Mouse (Mus musculus) CH12.LX (cell line): ENCODE measurements around the gene Uts2r. TPM values are rescaled to one million over a fixed set of nuclear protein-coding genes. Genes with fewer than 3 reads are reported as not detected.

ENCODE experiments used
- DNase-seq: peaks from one replicate; pipeline ENCODE4 v3.0.0-alpha.2; 2013; ENCODE audit errors: extremely low read depth
- H3K27ac ChIP-seq: 2 replicates; pipeline ENCODE4 v1.5.1; 2012; ENCODE audit warnings: low read depth, mild to moderate bottlenecking, control low read depth, moderate library complexity; ENCODE audit not compliant: insufficient read depth
- H3K27me3 ChIP-seq: replicated peaks from 2 replicates; pipeline ENCODE3; 2012; ENCODE audit warnings: inconsistent platforms
- H3K36me3 ChIP-seq, 2 experiments: replicated peaks in 1 of 2; 2 replicates each; pipeline versions ENCODE3 to v1.6.1; 2012; ENCODE audit warnings: inconsistent platforms in 1 of 2, low read length in 1 of 2, mild to moderate bottlenecking in 1 of 2, mixed read lengths in 1 of 2, moderate library complexity in 1 of 2; ENCODE audit not compliant: control insufficient read depth in 1 of 2, insufficient read depth in 1 of 2
- H3K4me1 ChIP-seq, 2 experiments: 2 replicates each; pipeline ENCODE4 v1.6.1; 2012; ENCODE audit warnings: inconsistent platforms in 1 of 2, moderate library complexity in 1 of 2; ENCODE audit not compliant: insufficient read depth in 2 of 2, control insufficient read depth in 1 of 2
- H3K4me2 ChIP-seq: 2 replicates; pipeline ENCODE4 v1.6.1; 2012; ENCODE audit warnings: low read depth, mild to moderate bottlenecking, control low read depth; ENCODE audit not compliant: poor library complexity, insufficient read depth, severe bottlenecking
- H3K4me3 ChIP-seq, 3 experiments: fragments of 150-350 bp in 1 of 3; sonication (generic) in 1 of 3; replicated peaks in 1 of 3; 2 replicates each; pipeline versions ENCODE3 to v1.5.1; 2011 to 2012; ENCODE audit warnings: low read depth in 2 of 3, low read length in 2 of 3, mild to moderate bottlenecking in 2 of 3, moderate library complexity in 2 of 3, control low read depth in 1 of 3, improper control_type of control experiment in 1 of 3, inconsistent platforms in 1 of 3, mixed read lengths in 1 of 3; ENCODE audit not compliant: poor library complexity in 1 of 3
- H3K79me2 ChIP-seq: replicated peaks from 2 replicates; pipeline ENCODE4 v1.6.1; 2012; ENCODE audit warnings: mild to moderate bottlenecking, moderate library complexity; ENCODE audit not compliant: control insufficient read depth, poor library complexity, insufficient read depth, severe bottlenecking; ENCODE audit errors: extremely low read depth
- H3K9ac ChIP-seq: 2 replicates; pipeline ENCODE4 v1.6.1; 2012; ENCODE audit warnings: low read depth, mild to moderate bottlenecking, control low read depth, moderate library complexity; ENCODE audit not compliant: insufficient read depth
- H3K9me3 ChIP-seq: replicated peaks from 2 replicates; pipeline ENCODE3; 2012; ENCODE audit warnings: low read length, inconsistent platforms, mixed read lengths
- E2F4 ChIP-seq: IDR thresholded peaks from 2 replicates; pipeline ENCODE4 v1.6.1; 2011; ENCODE audit warnings: low read depth, low read length, improper control_type of control experiment; ENCODE audit not compliant: insufficient replicate concordance
- ELF1 ChIP-seq: IDR thresholded peaks from 2 replicates; pipeline ENCODE4 v1.6.1; 2014; ENCODE audit warnings: low read depth, mild to moderate bottlenecking, inconsistent platforms, low read length, improper control_type of control experiment
- EP300 ChIP-seq: IDR thresholded peaks from 2 replicates; pipeline ENCODE4 v1.6.1; 2011; ENCODE audit warnings: low read length, improper control_type of control experiment
- ETS1 ChIP-seq: conservative IDR thresholded peaks from 2 replicates; pipeline ENCODE4 v1.6.1; 2012; ENCODE audit warnings: low read depth, mild to moderate bottlenecking, inconsistent platforms, low read length, improper control_type of control experiment, moderate library complexity
- GABPA ChIP-seq: IDR thresholded peaks from 2 replicates; pipeline ENCODE4 v1.6.1; 2012; ENCODE audit warnings: low read depth, low read length, improper control_type of control experiment, inconsistent platforms; ENCODE audit not compliant: insufficient replicate concordance
- HCFC1 ChIP-seq: IDR thresholded peaks from 2 replicates; pipeline ENCODE4 v1.6.1; 2012; ENCODE audit warnings: low read depth, mild to moderate bottlenecking, inconsistent platforms, low read length, improper control_type of control experiment
- IRF4 ChIP-seq: IDR thresholded peaks from 2 replicates; pipeline ENCODE4 v1.6.1; 2014; ENCODE audit warnings: low read depth, mild to moderate bottlenecking, inconsistent platforms, low read length, improper control_type of control experiment
- JUN ChIP-seq: IDR thresholded peaks from 2 replicates; pipeline ENCODE4 v1.6.1; 2011; ENCODE audit warnings: low read depth, mild to moderate bottlenecking, low read length, improper control_type of control experiment, moderate library complexity; ENCODE audit not compliant: insufficient read depth
- KAT2A ChIP-seq: IDR thresholded peaks from 2 replicates; pipeline ENCODE4 v1.6.1; 2012; ENCODE audit warnings: low read length, improper control_type of control experiment, inconsistent platforms; ENCODE audit not compliant: insufficient replicate concordance
- MAFK ChIP-seq: IDR thresholded peaks from 2 replicates; pipeline ENCODE4 v1.6.1; 2011; ENCODE audit warnings: low read length, improper control_type of control experiment; ENCODE audit not compliant: insufficient replicate concordance
- MAX ChIP-seq: IDR thresholded peaks from 2 replicates; pipeline ENCODE4 v1.6.1; 2011; ENCODE audit warnings: low read length, improper control_type of control experiment
- MAZ ChIP-seq: IDR thresholded peaks from 2 replicates; pipeline ENCODE4 v1.6.1; 2012; ENCODE audit warnings: low read depth, mild to moderate bottlenecking, inconsistent platforms, low read length, improper control_type of control experiment, moderate library complexity
- MEF2A ChIP-seq: IDR thresholded peaks from 2 replicates; pipeline ENCODE4 v1.6.1; 2014; ENCODE audit warnings: low read depth, mild to moderate bottlenecking, inconsistent platforms, low read length, improper control_type of control experiment, borderline replicate concordance
- PAX5 ChIP-seq: IDR thresholded peaks from 2 replicates; pipeline ENCODE4 v1.6.1; 2012; ENCODE audit warnings: low read length, inconsistent platforms, mixed read lengths
- POLR2A ChIP-seq: IDR thresholded peaks from 2 replicates; pipeline ENCODE4 v1.6.1; 2011; ENCODE audit warnings: low read depth, mild to moderate bottlenecking, improper control_type of control experiment, low read length
- POLR2AphosphoS2 ChIP-seq: IDR thresholded peaks from 2 replicates; pipeline ENCODE4 v1.6.1; 2011; ENCODE audit warnings: low read depth, low read length, improper control_type of control experiment
- RCOR1 ChIP-seq: conservative IDR thresholded peaks from 2 replicates; pipeline ENCODE4 v1.6.1; 2012; ENCODE audit warnings: low read depth, mild to moderate bottlenecking, inconsistent platforms, low read length, improper control_type of control experiment
- TCF12 ChIP-seq: IDR thresholded peaks from 2 replicates; pipeline ENCODE4 v1.6.1; 2014; ENCODE audit warnings: low read depth, mild to moderate bottlenecking, inconsistent platforms, low read length, improper control_type of control experiment
- USF2 ChIP-seq: conservative IDR thresholded peaks from 2 replicates; pipeline ENCODE4 v1.6.1; 2011; ENCODE audit warnings: low read depth, low read length, improper control_type of control experiment
- ZKSCAN1 ChIP-seq: IDR thresholded peaks from 2 replicates; pipeline ENCODE4 v1.6.1; 2012; ENCODE audit warnings: low read depth, inconsistent platforms, low read length, improper control_type of control experiment, borderline replicate concordance
- ZNF384 ChIP-seq: IDR thresholded peaks from 2 replicates; pipeline ENCODE4 v1.6.1; 2012; ENCODE audit warnings: low read depth, low read length, improper control_type of control experiment, inconsistent platforms
- dilution Hi-C: fragments of 300-500 bp; cut with MboI; formaldehyde crosslinking; loops from 2 replicates; pipeline ENCODE4 v1.14.3; 2020; ENCODE audit warnings: low sequenced_read_pairs; ENCODE audit not compliant: extremely low pct_unique_long_range_greater_than_20kb, extremely low pct_ligation_motif_present
- in situ Hi-C: fragments of 300-500 bp; cut with MboI; formaldehyde crosslinking; loops from 3 replicates; pipeline ENCODE4 v1.14.3; 2019; ENCODE audit warnings: low sequenced_read_pairs, low pct_ligation_motif_present, low pct_unique_long_range_greater_than_20kb, mixed read lengths
- polyA plus RNA-seq: library from polyadenylated mRNA; unstranded; fragments of >175 nt; gene quantifications from 2 replicates; pipeline ENCODE4 v1.2.1, GENCODE M21; 2012; ENCODE audit warnings: low read depth; ENCODE audit not compliant: insufficient read length
- total RNA-seq, 2 experiments: library from RNA; depleted of rRNA; stranded (reverse); fragments of 300-350 nt in 1 of 2; fragments of >200 nt in 1 of 2; gene quantifications; 2 replicates each; pipeline ENCODE4 v1.2.3; 2012 to 2014

Uts2r gene
- total RNA-seq (2012; rRNA removed) (not detected in 2 replicates), total RNA-seq (2014; rRNA removed) (not detected in 2 replicates), polyA plus RNA-seq (not detected in 2 replicates)

DNA sequence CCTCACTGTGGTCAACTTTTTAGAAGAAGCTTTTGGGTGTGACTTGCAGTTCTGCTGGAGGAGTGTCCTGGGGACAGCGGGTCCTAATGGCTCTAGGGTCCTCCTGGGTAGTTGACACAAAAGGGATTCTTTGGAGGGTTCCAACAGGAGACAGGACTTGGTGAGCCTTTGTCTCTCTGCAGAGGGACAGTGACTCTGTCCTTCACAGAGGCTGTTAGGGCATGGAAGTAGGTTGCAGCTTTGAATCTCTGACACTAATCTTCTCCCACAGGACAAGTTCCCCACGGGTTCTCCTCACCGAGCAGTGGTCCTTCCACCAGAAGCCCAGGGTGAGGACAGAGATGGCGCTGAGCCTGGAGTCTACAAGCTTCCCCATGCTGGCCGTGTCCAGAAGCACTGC is at the start of gene Uts2r:
Uts2r (plus strand) TSS at position 301 of the 400 bp plus-strand sequence.
- Histone ChIP-seq H3K27ac (no peak within 1 kb of the TSS), H3K36me3 (no peaks in the 10 kb centered on the region), H3K4me1 (no peaks in the 10 kb centered on the region), H3K9ac (no peak within 1 kb of the TSS), H3K27me3 (no peaks in the 10 kb centered on the region), H3K79me2 (no peaks in the 10 kb centered on the region), H3K4me3 (no peak within 1 kb of the TSS), H3K9me3 (no peaks in the 10 kb centered on the region), H3K4me2 (no peak within 1 kb of the TSS)
- no peak for DNase-seq
- dilution Hi-C loops, result no loop called here
- TF ChIP-seq EP300 (no peak), ELF1 (no peak), MAFK (no peak), ZKSCAN1 (no peak), MAZ (no peak), IRF4 (no peak), KAT2A (no peak), TCF12 (no peak)
- in situ Hi-C loops, result no loop called here

DNA sequence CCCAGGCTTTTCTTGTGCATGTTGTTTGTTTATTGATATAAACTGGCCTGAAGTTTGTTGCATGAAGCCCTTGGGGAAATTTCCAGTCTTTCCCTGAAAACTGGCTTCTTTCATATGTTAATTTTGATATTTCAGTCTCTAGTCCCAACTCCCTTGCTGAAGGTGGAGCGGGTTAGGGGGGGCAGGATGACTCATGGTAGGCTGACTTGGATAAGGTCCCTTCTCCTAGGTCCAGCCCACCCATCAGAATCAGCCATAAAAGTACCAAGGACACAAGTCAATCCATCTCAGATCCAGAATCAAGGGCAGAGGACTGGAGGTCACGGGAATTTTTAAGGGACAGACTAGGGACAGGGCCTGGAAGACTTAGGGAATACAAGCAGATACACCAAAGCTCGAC is 49.0 kb upstream of the Uts2r start:
- DNase-seq, result no peak
- H3K9me3 ChIP-seq, result no peaks in the 10 kb centered on the region

More for the DNA sequence above, 49.0 kb upstream of the Uts2r start:
- TF ChIP-seq POLR2AphosphoS2 (no peak), ZNF384 (no peak), TCF12 (no peak), PAX5 (no peak), ZKSCAN1 (no peak), MEF2A (no peak), RCOR1 (no peak), E2F4 (no peak), EP300 (no peak), GABPA (no peak), MAX (no peak), HCFC1 (no peak), JUN (no peak), ETS1 (no peak), POLR2A (no peak), USF2 (no peak), IRF4 (no peak)
- Histone ChIP-seq H3K9ac (no peak overlapping the region), H3K4me3 (no peak overlapping the region), H3K36me3 (no peaks in the 10 kb centered on the region), H3K4me2 (no peak overlapping the region), H3K27ac (no peak overlapping the region), H3K4me1 (no peaks in the 10 kb centered on the region), H3K27me3 (peaks cover 3% of the 10 kb centered on the region), H3K79me2 (no peaks in the 10 kb centered on the region)
- in situ Hi-C loops (no loop called here), dilution Hi-C loops (no loop called here)
